Mouse (Mus musculus): ENCODE results near the gene Peli3.

Gene Peli3

GRCm38 (mm10) chr19:4908107-4908506 is 34.8 kb downstream of the Peli3 start:
- DNase-seq, result no peak

GRCm38 (mm10) chr19:4905979-4906794 is 36.7 kb downstream of the Peli3 start, which contains the start of gene Bbs1:
Gene Bbs1, minus strand, starts transcription at chr19:4906628.
- DNase-seq, result peak; percentile 98

DNA sequence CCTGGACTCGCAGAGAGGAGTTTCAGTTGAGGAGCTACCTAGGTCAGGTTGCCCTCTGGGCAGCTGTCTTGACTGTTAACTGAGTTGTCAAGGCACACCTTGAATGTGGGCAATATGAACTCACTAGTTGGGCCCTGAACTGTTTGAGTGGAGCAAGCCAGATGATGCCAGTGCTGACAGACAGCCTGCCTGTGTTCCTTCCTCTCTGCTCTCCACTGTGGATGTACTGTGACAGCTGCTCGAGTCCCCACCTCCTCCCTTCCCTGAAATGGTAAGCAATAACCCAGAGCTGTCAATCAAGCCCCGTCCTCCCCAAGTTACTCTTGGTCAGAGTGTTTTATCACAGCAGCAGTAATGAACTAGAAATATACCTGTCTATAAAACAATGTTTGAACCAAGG is 43.0 kb downstream of the Peli3 start:
- no peak for DNase-seq

DNA sequence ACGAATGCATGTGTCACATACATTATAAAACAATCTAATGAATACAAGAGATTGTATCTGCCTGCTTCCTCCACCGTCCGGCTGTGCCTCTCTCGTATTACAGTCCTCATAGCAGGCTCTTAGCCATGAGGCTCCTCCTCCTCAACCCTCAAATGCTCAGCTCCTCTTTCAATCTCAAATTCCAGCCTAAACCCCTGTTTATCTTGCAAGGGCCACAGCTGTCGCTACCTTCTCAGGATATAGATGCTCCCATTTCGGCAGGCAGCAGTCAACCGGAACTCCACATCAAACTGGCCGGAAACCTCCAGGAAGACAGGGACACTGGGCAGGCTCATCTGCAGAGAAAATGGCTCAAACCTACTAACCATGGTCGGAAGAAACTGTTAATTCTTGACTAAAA is 44.0 kb downstream of the Peli3 start:
- DNase-seq, result no peak

DNA sequence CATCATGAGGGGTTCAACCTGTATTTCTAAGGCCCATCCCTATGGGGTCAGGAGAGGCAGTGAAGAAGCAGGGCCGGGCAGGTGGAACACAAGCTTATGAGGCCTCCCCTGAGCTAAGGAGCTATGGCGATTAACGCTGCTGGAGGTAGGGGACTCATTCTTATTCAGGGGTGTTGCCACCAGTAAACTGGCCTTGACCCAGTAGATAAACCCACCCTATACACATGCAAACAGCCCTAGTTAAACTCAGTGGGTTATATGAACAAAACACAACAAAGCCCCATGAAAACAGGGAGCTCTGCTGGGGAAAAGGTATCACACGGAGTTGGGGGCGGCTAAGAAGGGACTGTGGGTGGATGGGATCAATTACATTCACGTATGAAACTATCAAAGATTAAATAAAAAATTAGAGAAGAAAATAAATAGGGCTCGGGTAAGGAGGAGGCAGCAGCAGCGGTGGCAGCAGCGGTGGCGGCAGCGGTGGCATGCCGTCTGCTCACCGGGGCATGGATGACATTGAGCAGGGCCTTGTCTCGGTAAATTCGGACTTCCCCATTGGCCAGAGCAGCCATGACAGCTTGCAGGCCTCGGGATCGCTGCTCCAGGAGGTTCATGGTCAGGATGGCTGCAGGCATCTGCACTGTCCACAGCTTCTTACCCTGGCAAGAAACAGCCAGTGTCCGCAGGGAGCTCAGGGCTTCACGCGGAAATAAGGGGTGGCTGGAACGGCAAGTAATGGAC is 46.0 kb downstream of the Peli3 start:
- DNase-seq, result no peak

- DNase-seq, result no peak
Observed at GRCm38 (mm10) chr19:4891798-4892197, 51.1 kb downstream of the Peli3 start.

- peak; percentile 92 for DNase-seq
Observed at GRCm38 (mm10) chr19:4889791-4890190, 53.1 kb downstream of the Peli3 start.

GRCm38 (mm10) chr19:4883961-4884360 is 59.0 kb downstream of the Peli3 start:
- no peak for DNase-seq

Measured in heart, adult 11 months (tissue).